Mouse (Mus musculus): ENCODE results near the gene Fam71f2.

- TF ChIP-seq CTCF (IDR thresholded peaks at IDR 0.05; ENCODE audit: low read depth, low read length) (no peak), POLR2A (IDR thresholded peaks at IDR 0.05; ENCODE audit: insufficient read depth, low read length) (no peak), EP300 (IDR thresholded peaks at IDR 0.05; ENCODE audit: insufficient read depth, low read depth, low read length) (no peak)
Observed at GRCm38 (mm10) chr6:29279293-29279692, at the start of gene Fam71f2.
